Mouse (Mus musculus) left cerebral cortex, adult 18-20 months (tissue): ENCODE measurements around the gene Crisp2. TPM values are rescaled to one million over a fixed set of nuclear protein-coding genes. Genes with fewer than 3 reads are reported as not detected.

ENCODE experiments used
- DNase-seq, 2 experiments: peaks; one replicate each; pipeline ENCODE4 v3.0.0; 2021 to 2022; ENCODE audit warnings: low spot score in 2 of 2, mixed read lengths in 1 of 2
- long read RNA-seq, 2 experiments: library from polyadenylated mRNA; stranded (forward); transcript quantifications; one replicate each; pipeline ENCODE4 v2.0.0; 2021
- total RNA-seq, 2 experiments: library from RNA; stranded (reverse); gene quantifications; 2 replicates each; pipeline ENCODE4 v1.2.3; 2021

Gene Crisp2
- not detected for total RNA-seq
- long read RNA-seq, experiment 1, result 0 reads
- long read RNA-seq, experiment 2, result 0 reads

DNA sequence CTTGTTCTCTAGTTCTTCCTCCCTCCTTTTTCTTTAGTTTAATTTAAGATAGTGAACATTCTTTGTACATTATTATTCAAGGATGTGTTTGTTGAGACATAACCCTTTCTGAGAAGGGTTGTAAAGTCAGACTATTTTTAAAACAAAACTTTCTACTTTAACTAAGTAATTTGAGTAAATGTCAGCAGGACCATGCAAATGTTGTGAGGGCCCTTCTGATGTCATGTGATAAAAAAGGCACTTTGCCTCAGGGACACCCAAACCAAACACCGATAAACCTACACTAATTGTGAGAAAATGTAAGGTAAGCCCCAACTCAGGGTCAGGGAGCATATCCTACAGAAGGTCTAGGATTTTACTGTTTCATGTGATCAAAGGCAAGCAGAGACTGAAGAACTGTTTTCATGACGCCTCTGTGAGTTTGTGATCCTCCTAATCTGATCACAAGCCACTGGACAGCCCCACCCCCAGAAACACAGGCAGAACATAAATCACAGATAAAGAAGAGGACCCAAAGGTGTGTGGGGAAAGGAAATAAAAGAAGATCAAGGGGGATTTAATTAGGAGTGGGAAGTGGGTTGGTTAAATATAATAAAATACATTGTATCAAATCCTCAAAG is at the start of gene Crisp2:
Gene Crisp2, minus strand, starts transcription at position 51 of the 620 bp plus-strand sequence.
- DNase-seq, result no peak

DNA sequence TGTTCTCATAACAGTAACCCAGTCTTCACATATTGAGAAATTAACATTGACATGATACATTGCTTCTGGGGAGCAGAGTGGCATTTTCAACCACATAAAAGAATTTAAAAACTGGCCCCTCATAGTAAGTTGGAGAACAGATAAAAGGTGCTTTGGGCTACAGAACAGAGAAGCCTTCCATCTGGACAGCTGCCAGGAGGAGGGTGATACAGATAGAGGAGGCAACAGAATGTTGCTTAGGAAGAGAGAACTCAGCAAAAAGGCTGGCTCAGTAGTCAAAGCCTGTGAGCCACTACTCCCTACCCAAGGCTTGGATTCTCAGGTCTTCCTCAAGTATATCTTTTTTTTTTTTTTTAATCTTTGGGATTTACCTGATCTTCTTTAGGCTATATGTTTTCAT is 48.3 kb upstream of the Crisp2 start:
- no peak for DNase-seq

GRCm38 (mm10) chr17:40837308-40837707 is 30.5 kb upstream of the Crisp2 start:
- no peak for DNase-seq

DNA sequence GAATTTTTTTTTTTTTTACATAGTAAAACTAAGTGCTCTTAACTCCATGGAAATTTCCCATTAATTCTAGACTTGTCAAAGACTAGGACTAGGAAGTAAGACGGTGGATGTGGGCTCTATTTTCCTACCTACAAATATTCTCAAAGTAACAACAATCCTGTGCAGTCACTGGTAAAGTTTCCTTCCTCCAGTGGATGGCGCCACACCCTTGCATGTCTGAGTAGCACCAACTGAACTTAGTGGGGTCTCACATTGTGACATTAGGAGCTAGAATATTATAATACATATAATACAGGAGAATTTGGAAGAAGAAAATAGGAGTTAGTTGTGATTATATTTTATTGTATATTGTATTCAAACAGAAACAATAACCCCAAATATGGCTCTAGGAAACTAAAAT is 25.1 kb upstream of the Crisp2 start:
- DNase-seq, result no peak

DNA sequence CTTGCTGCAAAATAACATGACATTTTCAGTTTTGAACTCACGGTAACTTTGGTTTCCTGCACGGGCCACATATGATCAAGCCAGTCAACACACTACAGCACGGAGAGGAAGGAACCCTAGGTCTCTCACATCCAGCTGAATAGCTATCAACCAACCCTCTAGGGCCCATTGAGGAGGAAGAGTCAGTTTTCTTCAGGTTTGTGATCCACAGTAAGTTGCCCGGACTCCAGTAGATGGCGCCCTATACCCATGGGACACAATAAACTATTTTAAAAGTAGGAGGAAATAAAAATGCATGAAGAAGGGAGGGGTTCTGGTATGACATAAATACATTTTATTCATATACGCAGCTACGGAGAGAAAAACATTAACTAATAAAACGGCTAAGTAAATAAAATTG is 17.7 kb upstream of the Crisp2 start:
- DNase-seq, result no peak

DNA sequence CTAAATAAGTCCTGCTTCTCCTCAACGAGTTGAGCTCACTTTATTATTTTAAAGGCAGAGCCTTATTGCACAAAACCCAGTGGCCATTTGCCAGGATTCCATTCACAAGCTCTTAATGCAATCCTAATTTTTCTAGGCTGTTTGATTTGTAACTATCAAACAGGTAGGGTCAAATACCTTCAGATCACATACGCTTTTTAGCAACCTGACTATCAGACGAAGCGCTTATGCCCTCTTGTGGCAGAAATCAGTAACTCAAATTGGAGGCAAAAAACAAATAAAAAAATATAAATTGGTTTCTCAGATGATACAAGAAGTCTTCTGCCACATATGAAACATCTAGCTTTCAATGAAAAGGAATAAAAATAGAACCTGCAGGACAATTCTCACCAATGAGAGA is 17.0 kb upstream of the Crisp2 start:
- no peak for DNase-seq

DNA sequence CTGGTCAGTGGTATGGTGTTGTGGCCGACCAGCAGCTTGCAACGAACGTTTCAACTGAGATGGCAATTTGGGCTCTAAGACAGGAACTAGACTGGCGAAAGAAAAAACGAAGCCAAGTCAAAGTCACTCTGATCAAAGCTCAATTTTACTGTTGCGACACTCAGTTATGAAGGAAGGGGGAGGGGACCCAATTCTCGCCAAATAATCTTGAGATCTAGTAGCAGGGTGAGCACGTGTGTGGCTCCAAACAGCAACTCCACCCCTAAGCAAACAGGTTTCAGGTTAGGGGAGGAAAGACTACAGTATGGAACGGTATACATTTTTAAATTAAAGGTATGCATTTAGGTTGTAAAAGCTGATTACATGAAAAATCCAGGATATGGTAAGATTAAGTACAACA is 14.7 kb upstream of the Crisp2 start:
- DNase-seq, result no peak

DNA sequence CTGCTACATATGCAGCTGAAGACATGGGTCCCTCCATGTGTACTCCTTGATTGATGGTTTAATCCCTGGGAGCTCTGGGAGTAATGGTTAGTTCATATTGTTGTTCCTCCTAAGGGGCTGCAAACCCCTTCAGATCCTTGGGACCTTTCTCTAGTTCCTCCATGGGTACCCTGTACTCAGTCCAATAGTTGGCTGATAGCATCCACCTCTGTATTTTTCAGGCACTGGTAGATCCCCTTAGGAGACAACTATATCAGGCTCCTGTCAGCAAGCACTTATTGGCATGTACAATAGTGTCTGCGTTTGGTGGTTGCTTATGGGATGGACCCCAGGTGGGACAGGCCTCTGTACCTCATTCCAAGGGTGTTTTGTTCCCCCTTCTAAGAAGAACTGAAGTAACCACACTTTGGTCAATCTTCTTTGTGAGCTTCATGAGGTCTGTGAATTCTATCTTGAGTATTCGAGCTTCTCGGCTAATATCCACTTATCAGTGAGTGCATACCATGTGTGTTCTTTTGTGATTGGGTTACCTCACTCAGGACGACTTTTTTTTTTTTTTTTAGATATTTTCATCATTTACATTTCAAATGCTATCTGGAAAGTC is 10.6 kb upstream of the Crisp2 start:
- no peak for DNase-seq

DNA sequence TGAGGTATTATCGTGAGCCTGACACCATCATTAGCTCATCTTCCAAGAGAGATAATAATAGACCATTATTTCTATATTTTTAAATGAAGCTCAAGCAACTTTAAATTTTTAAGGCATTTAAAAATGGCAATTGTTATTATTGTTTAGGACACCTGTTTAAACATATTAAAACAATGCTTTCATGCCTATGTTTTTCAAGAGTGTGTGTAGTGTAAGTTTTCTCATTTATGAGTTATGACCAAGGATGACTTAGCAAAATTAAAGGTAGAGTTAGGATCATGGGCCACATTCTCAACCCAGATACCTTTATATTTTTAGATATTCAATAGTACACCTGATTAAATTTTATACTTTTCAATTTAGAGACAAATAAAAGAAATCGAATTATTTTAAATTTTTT is 5.5 kb upstream of the Crisp2 start:
- DNase-seq, result no peak

GRCm38 (mm10) chr17:40811560-40811959 is 4.8 kb upstream of the Crisp2 start:
- DNase-seq, result no peak

- DNase-seq, result no peak
These were observed 4.1 kb upstream of the Crisp2 start, which contains the start of gene Rhag for GRCm38 (mm10) chr17:40810934-40811333. Gene Rhag, plus strand, starts transcription at chr17:40811126.

- DNase-seq, result no peak
These were observed 1.3 kb upstream of the Crisp2 start for GRCm38 (mm10) chr17:40808071-40808470.

- DNase-seq, result no peak
These were observed 253 bp downstream of the Crisp2 start for GRCm38 (mm10) chr17:40806550-40806949.

- DNase-seq, result no peak
These were observed 4.0 kb downstream of the Crisp2 start for GRCm38 (mm10) chr17:40802707-40803340.

GRCm38 (mm10) chr17:40793921-40794854 is 12.6 kb downstream of the Crisp2 start:
- DNase-seq, result peak in 1 of 2 experiments; percentile 18

- DNase-seq, result no peak
These were observed 16.9 kb downstream of the Crisp2 start for GRCm38 (mm10) chr17:40789877-40790276.

DNA sequence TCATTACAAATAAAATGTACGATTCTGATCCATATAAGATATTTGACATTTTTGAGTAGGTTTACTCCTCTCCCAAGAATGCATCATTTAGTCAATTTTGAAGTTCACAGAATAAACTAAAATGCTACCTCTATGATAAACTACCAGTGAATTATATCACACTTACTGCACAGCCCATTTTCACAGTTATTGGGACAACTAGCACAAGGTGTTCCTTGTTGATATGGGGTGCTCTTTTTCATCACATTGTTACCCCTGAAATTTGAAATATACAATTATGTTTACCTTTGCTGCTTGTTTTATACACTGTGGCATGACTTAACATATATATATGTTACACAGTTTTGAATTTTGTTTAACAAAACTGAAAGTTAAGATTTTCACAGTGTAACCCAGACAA is 39.7 kb downstream of the Crisp2 start:
- no peak for DNase-seq

- DNase-seq, result no peak
These were observed 43.1 kb downstream of the Crisp2 start for GRCm38 (mm10) chr17:40763662-40764061.

DNA sequence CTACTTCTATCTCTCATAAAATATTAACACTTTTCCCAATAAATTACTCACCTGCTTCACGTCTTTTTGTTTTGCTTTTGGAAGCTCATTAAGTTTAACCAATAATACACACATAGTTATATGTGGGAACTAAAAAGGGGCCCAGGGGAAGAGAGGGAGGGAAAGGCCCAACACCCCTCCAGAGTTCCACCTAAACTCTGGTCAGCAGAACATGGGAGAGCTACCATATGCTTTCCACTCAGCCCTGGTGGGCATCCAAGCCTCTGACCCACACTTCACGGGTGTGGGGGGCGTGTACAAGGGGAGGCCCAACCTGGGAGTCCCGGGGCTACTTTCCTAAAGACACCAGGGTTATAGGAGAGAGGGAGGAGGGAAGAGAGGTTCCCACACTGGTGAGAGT is 75.1 kb downstream of the Crisp2 start:
- DNase-seq, result no peak

DNA sequence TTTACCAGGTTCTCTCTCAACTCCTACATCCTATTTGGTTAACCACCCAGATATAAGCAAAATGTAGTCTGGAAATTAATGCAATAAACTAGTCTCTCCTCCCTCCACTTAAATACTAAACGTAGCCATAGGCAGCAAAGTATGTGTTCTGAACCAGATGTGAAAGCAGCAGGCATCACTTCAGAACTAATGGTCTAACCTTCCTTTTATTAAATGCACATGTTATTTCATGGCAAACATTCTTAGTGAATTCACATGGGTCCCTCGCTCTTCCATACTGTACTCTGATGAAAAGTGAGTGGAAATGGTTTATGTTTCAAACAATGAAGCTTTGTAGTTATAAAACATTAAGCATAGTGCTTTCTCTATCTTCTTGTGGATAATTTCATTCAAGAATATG is 75.5 kb downstream of the Crisp2 start:
- DNase-seq, result no peak

DNA sequence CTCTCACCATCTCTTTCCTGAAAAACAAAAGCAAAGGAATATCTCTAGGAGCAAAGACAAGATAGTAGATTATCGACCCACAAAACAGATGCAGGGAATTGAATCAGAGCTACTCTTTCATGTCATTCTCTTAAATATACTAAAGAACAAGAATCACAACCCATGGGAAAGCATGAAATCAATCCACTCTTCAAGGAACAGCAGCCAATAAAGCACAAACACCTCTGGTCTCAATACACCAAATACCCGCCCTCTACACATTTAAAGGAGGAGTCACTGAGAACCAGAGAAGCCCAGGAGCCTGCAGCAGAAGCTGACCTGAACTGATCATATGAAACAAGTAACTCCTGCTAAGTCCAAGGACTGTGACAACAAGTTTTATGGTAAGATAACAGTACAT is 80.0 kb downstream of the Crisp2 start, which contains the start of gene Esp1:
Gene Esp1, plus strand, starts transcription at position 301 of the 400 bp plus-strand sequence.
- no peak for DNase-seq
